Mouse (Mus musculus): ENCODE results near the gene 1700001P01Rik.

The 1700001P01Rik gene

DNA sequence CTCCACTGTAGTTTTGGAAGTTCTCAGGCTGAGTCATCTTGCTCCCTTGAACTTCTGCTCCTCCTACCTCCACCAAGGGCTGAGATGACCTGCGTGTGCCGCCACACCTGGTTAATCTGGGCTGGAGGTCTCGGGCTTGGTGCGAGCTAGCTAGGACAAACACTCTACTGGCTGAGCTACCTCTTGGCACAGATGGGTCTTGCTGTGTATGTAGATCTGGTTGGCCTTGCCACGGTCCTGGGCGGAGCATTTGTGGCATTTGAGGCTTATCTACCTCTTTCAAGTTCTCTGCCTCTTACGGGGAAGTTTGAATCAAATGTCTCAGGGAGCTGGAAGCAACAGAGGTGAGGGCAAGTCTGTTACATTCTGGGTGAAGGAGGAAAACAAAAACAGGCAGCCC lies 34.6 kb upstream of the 1700001P01Rik start:
- CTCF ChIA-PET, result no interaction called here

DNA sequence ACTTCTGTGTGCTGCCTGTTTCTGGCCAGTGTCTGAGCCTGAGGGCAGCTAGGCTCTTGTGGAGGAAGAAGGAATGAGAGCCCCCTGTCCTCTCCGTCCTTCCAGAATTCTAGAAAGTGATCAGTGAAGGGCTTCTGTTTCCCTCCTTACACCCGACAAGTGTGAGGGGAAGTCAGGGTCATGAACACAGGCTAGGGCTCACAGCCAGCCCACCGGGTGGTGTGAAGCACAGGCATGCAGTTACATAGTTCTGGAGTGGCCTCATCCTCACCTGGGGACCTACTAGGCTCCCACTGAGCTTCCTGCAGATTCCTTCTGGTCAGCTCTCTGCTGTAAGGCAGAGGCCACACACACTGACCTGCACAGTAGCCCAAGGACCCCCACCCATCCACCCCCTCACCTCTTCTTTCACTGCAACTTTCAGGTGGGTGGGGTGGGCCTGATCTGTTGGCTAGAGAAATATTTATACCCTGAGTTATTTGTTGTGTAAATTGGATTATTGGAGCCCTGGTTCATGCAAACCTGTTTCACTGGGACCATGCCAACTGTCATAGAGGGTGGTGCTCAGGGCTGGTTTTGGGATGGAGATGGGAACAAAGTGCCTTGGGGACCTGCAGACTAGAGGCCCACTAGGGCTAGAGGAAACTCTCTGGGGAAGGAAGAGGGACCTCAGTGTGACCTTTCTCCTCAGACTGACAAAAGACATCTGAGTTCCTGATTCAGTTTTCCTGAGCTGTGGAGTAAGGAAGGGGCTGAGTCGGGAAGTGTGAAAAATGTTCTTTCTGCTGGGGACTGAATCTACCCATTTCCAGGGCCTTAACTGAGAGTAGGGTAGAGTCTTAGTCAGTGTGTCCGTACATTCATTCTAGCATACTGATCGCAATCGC lies 33.8 kb upstream of the 1700001P01Rik start:
- CTCF ChIA-PET, result interaction anchor here (0.9 kb wide), 1 partner anchor 193 kb away, joined by 3 read pairs; no protein-coding TSS in a partner anchor

DNA sequence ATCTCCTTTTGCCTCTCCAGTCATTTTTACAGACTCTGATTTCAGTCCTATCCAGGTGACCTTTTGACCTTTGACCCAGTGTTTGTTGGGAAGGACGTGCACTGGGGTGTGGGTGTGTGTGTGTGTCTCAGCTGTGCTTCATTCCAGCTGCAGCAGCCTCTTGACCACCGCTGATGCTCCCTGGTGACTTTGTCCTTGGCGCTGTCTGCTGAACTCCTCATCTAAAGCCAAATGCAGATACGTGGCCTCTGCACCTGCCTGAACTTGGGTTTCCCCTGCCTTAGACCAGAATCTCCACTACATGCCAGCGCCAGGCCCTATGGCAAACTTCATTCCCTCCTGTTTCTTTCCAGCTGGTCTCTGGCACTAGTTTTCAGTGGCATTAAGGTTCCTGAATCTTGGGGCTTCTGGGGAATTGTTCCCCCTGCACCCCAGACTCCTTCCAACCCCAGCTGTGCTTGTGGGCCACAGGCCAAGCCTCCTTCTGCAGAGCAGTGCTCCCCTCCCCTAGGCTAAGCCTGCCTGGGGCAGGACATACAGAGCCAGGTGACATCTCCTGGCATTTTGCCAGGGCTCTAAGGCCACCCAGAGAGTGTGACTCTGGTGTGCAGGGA lies 33.0 kb upstream of the 1700001P01Rik start:
- CTCF ChIA-PET, result interaction anchor here (0.9 kb wide), 1 partner anchor 193 kb away, joined by 3 read pairs; no protein-coding TSS in a partner anchor

DNA sequence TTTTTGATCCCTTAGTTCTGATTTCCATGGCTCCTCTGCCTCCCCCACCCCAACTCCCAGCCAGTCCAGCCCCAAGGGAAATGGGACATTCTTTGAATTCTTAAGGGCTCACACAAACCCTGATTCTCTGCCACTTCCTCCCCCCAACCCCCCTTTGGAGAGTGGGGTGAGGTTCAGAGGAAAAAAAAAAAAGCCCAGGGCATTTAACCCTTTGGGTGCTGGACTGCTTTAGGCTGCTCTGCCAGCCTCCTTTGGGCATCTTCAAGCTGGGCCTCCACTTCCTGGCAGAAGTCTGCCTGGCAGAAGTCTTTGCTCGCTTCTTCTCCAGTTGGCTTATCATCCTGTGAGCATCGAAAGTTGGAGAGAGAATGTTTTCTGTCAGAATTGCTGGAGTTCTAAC lies 32.4 kb upstream of the 1700001P01Rik start:
- CTCF ChIA-PET, result interaction anchor here (0.9 kb wide), 1 partner anchor 194 kb away, joined by 3 read pairs; no protein-coding TSS in a partner anchor

DNA sequence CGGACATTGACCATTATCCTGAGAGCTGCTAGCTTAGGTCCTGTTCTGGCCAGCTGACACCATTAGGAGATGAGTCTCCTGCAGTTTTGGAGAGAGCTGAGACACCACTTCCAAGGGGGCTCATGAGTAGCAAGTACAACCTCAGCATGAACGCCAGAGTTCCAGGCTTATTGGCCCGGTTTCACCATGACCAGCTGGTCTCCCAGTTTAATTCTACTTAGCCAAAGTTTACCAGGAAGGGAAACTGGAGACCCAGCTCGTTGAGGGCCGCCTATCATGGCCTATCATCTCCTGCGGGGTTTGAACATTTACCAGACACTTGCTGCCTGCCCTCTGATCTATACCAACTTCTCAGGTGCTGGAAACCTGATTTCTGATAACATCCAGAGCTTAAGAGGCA lies 31.9 kb upstream of the 1700001P01Rik start:
- CTCF ChIA-PET, result no interaction called here

DNA sequence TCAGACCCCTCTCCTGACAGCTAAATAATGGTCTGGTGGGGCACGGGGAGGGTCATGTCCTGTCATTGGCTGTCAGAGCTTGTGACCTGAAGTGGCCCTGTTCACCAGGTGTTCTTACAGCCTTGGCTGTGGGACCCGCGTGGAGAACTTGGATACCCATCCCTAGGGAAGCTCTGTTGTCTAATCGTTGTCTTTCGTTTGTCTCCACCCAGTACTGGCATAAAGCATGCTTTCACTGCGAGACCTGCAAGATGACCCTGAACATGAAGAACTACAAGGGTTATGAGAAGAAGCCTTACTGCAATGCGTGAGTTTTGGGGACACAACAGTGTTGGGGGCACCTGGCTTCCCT lies 30.9 kb upstream of the 1700001P01Rik start:
- CTCF ChIA-PET, result no interaction called here

DNA sequence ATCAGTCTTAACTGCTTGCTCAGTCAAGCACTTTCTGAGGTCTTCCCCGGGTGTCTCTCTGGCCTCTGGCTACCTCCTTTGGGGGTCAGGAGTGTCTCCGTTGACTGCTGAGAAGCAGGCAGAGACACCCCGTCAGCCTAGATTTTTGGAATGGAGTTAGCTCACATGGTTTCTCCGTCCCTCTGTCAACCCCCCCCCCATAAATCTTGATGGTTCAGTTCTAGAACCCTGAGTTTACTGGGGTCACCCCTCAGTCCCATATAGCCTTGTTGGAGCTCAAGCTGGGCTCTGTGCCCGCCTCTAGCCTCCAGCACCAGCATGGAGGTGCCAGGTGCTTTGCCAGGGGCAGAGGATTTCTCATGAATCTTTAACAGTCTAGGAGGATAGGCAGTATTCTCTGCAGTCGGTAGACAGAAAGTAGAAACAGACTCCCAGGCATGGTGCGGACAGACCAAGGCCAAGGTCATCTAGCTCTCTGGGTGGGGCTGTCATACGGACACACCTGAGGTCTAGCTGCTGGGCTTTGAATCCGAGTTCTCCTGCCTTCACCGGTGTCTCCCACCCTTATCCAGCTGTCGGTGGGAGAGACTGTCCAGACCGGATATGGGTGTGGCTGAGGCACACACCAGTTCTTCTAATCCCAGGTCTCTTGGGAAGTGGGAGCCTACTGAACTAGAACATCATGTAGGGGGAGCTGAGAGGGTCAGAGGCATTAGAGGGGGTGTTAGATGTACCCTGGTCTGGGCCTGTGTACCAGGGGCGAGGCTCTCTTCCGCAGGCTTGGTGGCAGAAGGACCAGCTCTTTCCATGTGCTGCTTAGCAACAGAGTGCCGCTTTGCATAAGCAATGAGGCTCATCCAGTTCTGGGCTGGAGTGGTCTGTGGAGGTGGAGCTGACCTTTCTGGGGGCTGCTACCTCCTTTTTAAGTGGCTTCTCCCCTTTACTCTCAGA lies 30.2 kb upstream of the 1700001P01Rik start:
- CTCF ChIA-PET, result interaction anchor here (0.6 to 1.2 kb wide), 3 partner anchors 11 to 78 kb away, joined by 3 to 4 read pairs (median 3); partner anchors contain the start of gene Fbxo47

DNA sequence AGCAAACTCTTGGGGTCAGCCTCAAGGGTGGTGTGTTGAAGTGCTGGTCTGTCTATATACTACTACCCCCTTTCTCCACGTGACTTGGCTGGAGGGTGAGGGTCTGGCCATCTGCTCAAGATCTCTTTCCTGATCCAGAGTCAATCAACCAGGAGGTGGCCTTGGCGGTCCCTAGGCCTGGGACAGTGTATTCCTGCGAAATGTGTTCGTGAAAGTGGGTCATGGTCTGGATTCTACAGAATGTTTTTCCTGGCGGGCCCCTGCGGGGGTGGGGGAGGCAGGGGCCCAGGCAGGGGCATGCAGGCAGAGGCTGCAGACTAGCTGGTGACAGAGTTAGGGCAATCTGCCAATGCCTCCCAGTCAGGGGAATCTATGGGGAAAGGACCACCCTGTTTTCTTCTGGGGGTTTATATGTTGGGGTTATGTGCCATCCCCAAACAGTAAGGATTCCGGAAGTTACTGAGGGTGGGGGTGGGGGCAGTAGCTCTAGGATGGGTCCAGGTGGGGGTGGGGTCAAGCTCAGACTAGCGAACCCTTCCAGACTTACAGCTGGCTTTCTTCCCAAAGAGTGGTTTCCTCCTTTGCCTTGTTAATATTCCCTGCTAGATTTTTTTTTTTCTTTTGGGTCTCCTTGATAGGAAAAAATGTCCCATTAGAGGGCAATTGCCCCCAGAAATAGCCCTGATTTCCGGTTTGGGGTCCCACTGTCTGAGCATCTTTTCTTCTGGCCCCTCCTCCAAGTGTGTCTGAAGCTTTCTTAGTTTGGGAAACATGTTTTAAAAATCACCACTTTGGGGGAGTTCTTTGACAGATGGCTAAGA lies 29.3 kb upstream of the 1700001P01Rik start:
- CTCF ChIA-PET, result interaction anchor here (0.6 to 1.2 kb wide), 3 partner anchors 11 to 79 kb away, joined by 3 to 4 read pairs (median 3); partner anchors contain the start of gene Fbxo47

DNA sequence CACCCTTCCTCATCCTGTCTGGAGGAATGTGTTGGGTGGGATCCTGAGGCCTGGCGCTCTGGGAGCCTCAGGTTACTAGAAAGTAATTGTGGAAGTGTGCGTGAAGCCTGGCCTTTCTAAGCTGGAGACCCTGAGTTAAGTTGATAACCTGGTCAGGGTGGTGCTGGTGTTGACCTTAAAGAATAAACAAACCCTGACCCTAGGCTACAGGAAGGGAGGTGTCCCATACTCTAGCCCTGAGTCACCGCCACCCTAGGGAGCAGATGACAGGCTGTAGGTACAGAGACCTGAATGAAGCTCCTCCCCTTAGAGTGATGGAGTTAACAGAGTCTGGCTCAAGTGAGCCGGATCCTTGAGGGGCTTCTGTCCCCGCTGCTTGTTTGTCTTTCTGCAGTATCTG lies 28.1 kb upstream of the 1700001P01Rik start:
- CTCF ChIA-PET, result no interaction called here

DNA sequence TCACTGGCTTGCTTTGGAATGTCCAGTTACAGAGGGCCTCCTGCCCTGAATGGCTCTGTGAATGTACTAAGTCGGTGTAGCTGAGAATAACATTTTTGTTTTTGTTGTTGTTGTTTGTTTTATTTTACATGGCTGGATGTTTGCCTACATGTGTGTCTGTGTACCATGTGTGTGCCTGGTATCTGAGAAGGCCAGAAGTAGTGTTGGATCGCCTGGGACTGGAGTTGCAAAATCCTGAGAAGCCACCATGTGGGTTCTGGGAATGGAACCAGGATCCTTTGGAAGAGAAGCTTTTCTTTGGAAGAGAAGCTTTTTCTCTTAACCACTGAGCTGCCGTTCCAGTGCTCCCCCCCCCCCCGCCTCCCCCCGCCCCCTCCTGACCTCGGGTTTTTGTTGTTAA lies 26.8 kb upstream of the 1700001P01Rik start:
- CTCF ChIA-PET, result interaction anchor here (0.6 kb wide), 1 partner anchor 692 kb away, joined by 3 read pairs; no protein-coding TSS in a partner anchor

DNA sequence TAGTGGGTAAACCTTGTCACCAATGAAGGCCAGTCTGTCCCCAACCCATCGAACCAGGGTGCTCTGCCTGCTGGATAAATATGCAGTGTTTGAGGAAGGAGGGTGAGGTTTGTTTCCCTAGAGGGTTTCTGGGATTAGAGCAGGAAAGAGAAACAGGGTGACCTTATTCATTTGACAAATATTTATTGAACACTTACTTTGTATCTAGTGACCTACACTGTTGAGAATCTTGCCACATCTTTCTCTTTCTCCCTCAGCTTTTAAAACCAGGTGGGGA lies 26.4 kb upstream of the 1700001P01Rik start:
- CTCF ChIA-PET, result interaction anchor here (0.6 kb wide), 1 partner anchor 693 kb away, joined by 3 read pairs; no protein-coding TSS in a partner anchor

DNA sequence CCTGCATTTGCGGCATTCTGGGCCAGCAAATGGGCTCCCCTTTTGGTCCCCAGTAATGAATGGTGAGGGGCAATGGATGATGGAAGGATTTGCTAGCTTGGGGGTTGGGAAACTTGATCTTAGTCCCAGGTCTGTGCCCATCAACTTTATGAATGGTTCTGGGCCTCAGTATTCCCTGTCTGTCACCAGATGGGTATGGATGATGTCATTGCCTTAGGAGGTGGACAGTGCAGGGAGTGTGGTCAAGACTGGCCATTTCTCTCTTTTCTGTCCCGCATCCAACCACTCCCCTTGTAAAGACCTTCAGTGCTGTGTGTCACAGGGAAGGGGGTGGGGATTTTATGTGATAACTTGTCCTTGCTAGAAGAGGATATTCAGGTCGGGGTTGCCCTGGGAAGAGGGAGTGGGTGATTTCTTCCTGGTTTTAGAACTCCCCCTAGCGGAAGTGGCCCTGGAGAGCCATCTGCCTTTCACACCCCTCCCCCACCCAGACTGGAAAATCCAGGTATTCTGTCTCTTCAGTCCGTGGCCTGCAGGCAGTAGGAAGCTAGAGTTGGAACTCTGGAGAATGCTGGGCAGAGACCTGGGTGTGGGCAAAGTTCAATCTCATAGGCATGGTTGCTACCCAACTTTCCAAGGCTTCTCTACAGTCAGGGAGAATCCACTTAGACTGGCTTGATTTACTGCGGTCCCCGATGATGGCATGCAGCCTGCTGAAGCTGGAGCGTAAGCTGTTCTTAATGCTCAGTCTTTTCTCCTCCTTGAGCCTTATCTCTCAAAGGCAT lies 25.9 kb upstream of the 1700001P01Rik start:
- CTCF ChIA-PET, result interaction anchor here (0.6 kb wide), 1 partner anchor 8 kb away, joined by 10 read pairs; no protein-coding TSS in a partner anchor

DNA sequence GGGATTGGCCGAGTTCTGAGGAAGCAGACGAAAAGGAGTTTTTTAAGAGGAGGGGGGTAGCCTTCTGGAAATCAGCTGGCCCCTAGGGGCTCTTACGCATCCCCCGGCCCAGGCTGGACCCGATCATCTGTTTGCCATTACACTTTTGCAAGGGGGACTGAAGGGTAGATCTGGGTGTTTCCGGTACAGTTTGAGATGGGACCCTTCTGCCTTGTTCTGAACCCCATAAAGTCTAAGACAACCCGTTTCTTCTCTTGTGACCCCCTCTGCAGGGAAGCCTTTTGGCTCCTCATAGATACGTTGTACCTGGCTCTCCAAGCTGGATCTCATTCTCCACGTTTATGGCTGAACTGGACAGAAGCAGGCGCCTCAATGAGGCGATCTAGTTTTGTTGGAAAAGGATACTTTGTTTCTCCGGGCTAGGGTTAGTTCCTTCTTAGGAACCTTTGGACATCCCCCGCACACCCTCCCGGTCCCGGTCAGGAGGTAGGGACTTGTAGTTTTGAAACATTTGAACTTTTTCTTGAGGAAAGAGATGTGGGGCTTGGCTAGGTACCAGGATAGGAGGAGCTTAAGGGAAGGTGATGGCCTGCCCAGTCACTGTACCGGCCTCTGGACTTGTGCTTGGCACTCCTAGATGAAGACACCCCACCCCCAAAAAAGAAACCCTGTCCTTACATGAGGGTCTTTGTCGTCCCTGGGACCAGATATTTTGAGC lies 25.1 kb upstream of the 1700001P01Rik start:
- CTCF ChIA-PET, result no interaction called here

DNA sequence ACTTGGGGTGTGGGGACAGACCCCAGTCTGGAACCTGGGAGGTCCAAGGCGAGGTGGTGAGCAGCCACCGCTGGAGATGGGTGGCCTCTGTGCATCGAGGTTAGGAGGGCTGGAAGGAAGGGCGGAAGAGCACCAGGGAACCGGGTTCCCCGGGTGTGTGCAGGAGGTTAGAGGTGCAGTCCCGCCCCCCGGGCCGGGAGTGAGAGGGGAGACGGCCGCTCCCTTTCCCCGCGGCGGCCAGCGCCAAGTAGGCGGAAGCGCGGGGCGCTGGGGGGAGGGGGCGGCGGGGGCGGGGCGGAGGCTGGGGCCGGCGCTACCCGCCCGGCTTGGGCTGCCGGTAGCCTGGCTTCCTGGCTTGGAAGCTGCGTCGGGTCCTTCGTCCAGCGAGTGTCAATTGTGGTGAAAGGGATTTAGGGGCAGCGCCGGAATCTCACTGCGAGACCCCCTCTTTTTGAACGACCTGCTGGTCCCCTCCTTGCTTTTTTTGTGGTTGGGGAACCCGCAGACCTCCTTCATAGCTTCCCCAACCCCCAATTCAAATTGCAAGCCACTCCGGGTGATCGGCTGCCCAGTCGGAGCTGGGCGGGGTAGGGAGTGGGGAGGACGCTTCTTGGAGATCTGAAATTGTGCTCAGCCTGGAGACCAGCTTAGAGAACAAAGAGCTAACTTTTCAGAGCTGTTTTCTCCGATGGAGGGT lies 24.4 kb upstream of the 1700001P01Rik start:
- CTCF ChIA-PET, result no interaction called here

DNA sequence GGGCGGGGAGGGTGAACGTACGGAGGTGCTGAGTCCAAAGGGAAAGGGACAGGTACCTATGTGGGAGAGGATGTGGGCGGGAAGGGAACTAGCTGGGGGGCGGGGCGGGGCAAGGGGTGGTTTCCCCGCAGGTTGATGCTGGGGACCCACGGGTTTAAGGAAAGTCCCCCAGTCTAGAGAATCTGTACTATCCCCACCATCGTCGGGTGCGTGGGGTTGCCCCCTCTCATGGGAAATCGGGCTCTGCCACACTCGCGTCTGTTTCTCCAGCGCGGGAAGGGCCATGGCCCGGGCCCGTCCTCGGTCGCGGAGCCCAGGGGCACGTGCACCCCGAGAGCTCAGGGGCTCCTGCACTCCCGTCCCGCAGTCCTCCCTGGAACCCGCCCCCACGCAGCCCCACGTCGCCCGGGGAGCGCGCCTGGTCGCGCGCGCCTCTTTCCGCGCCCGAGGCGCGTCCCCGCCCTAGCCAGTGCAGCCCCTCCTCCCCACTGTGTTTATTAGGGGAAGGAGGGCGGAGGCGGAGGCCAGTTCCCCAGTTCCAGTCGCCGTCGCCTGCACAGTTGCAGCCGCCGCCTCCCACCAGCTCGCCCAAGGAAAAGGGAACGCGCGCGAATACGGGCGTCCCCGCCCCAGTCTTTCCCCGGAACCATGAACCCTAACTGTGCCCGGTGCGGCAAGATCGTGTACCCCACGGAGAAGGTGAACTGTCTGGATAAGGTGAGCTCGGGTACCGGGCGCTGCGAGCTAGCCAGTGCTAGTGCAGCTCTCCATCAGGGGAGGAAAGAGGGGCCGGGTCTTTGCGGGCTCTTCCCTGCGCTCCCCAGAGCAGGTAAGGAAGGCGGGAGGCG lies 23.7 kb upstream of the 1700001P01Rik start:
- CTCF ChIA-PET, result interaction anchor here (0.6 kb wide), 1 partner anchor 223 kb away, joined by 5 read pairs; no protein-coding TSS in a partner anchor

DNA sequence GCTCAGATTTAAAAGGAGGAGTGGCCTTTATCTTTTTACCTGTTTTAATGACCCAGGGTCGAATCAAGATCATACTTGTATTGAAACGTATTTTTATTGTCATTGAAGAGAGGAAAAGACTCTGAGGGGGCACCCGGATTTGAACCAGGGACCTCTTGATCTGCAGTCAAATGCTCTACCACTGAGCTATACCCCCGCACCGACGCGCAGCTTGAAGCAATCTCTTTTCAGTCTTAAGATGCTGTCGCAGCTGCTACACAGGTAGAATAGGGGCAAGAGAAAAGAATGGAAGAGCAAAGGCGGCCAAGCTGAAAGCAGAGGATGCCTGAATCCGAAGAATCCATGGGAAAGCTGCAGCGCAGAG lies 23.0 kb upstream of the 1700001P01Rik start, which contains the start of gene Lasp1:
Gene Lasp1, plus strand, starts transcription at position 219 of the 364 bp plus-strand sequence.
- CTCF ChIA-PET, result interaction anchor here (0.6 to 0.7 kb wide), 2 partner anchors 224 to 556 kb away, joined by 5 to 8 read pairs; no protein-coding TSS in a partner anchor

DNA sequence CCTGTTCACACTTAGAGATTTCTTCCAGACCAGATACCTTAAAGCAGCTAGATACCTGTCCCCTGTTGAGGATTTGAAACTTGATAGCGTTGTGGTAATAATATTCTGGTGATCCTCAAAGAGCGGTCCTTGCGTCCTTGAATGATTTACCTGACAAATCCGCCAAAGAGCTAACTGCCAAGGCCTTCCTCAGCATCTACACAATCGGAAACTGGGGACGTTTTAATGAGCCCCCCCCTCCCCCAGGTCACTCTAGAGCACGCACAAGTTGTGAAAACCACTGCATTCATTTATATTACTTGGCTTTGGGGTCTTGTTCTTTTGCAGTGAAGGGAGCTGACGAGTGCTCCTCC lies 22.3 kb upstream of the 1700001P01Rik start:
- CTCF ChIA-PET, result interaction anchor here (0.5 to 0.7 kb wide), 3 partner anchors 67 to 1076 kb away, joined by 8 to 18 read pairs (median 14); no protein-coding TSS in a partner anchor

All from spleen, embryonic (tissue).